Mouse (Mus musculus): ENCODE measurements around the gene Myo9b.

Myo9b gene

DNA sequence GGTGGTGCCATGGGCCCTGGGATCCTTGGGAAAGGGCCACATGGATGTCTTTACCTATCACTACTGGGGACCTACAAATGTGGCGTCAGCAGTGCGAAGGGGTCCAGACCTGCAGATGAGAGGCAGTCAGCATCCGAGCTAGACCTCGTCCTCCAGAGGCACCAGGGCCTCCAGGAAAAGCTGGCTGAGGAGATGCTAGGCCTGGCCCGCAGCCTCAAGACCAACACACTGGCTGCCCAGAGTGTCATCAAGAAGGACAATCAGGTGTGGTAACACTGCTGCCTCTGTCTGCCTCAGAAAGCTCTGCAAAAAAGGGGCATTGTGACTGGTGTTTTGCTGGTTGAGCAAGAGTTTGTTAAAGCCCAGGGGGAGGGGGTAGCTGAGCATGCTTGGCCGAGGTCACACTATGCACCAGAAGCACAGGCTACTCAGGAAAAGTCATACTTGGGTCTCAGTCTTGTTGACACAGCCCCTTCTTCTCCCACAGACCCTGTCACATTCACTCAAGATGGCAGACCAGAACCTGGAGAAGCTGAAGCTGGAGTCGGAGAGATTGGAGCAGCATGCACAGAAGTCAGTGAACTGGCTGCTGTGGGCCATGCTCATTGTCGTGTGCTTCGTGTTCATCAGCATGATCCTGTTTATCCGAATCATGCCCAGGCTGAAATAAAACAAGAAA lies 96.7 kb downstream of the Myo9b start:
- DNase-seq: no peak

- DNase-seq: no peak
Measured at GRCm38 (mm10) chr8:71370711-71371235, 98.3 kb downstream of the Myo9b start.

GRCm38 (mm10) chr8:71371236-71371848 lies 98.8 kb downstream of the Myo9b start, which contains the start of gene Ocel1:
Gene Ocel1 (plus strand): TSS chr8:71371298.
- DNase-seq: peak; percentile 98 to 99

DNA sequence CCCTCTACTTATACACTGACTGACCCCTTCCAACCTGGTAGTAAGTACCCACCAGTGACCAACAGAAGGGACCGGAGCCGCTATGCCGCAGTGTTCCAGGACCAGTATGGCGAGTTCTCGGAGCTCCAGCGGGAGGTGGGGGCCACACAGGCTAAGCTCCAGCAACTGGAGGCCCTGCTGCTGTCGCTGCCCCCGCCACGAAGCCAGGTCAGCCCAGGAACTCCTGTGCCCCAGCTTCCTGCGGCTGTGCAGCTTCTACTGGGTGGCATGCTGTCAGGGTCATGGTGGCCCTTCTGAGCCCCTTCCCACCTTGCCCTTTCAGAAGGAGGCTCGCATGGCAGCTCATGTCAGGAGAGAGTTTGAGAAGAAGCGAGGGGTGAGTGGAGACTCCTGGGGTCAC lies 99.9 kb downstream of the Myo9b start:
- no peak for DNase-seq

GRCm38 (mm10) chr8:71373000-71373399 lies 100.5 kb downstream of the Myo9b start:
- DNase-seq: no peak

DNA sequence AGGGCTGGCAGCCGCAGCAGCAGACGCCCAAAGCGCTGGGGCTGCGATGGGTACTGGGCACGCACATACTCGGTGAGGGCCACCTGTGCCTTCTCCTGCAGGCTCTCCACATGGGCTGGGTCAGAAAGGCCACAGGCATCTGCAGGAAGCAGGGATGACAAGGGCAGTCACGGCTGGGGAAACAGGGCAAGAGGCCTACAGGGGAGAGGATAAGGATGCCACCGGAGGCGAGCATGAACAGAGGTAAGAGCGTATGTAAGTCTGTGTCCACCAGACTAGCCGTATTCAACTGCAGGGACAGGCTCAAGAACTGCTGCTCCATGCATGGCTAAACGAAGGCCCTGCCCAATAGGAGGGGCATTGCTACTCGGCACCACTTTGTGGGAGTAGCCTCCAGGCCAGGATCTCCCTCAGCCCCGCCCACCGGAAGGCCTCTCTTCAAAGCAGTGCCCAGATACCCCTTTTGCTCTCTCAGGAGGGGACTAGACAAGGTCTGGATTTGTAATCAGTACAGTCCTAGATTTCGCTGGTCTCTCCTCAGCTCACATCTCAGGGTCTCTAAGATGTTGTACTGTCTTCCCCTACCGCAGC lies 102.2 kb downstream of the Myo9b start:
- DNase-seq: no peak

DNA sequence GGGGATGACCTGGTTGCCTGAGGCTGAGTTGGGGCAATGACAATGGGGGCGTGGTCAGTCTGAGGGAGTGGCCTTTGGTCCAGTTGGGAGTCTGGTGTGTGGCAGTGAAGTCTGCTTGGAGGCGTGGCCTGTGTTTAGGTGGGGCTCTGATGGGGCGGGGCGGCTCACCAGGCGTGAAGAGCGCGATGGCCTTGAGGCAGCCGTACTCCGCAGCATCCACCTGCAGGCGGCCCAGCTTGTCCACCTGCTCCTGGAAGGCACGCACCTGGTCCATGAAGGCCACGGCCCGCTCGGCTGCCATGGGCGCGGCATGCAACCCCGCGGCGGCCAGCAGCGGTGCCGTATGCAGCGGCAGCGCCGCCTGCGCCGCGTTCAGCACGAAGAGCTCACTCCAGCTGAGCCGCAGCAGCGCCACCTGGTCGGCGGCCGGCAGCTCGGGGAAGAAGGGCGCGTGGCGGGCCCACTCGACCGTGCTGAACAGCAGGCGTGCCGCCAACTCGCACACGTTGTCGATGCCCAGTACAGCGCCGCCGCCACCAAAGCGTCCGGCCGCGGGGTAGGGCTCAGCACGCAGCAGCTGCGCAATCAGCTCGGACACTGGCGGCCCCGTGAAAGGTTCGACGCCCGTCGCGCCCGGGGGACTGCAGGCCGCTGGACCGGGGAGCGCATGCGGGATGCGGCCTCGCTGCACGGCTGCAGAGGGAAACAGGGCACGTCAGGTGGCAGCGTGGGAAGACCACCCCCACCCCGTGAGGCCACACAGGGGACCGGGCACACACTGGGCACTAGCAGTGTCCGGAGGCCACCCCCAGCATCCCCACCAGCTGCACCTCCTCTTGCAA lies 103.3 kb downstream of the Myo9b start:
- peak; percentile 64 to 67 for DNase-seq

DNA sequence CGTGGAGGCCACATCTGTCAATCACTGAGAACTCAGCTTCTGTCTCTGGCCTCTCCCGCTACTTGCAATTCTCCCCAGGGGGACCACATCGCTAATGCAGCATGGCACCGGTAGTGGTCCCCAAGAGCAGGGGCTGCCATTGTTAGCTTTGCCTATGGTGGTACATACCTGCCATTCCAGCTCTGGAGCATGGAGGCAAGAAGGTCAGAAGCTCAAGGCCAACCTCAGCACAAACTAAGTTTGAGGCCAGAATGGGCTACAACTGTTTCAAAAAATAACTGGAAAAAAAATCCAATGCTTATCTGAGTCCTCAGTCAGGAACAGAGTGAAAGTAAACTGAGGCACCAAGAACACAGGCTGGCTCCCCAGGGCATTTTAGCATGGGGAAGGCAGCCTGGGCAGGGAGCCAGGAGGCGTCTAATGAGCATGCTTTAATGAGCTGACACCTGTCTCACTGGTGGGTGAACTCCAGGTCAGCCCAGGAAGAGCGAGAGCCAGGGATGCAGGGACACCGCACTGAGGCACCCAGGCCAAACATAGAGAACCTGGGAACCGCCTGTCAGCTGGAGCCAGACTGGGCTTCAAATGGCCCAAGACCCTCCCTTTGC lies 104.0 kb downstream of the Myo9b start:
- no peak for DNase-seq

GRCm38 (mm10) chr8:71379008-71379407 lies 106.5 kb downstream of the Myo9b start:
- DNase-seq: no peak

DNA sequence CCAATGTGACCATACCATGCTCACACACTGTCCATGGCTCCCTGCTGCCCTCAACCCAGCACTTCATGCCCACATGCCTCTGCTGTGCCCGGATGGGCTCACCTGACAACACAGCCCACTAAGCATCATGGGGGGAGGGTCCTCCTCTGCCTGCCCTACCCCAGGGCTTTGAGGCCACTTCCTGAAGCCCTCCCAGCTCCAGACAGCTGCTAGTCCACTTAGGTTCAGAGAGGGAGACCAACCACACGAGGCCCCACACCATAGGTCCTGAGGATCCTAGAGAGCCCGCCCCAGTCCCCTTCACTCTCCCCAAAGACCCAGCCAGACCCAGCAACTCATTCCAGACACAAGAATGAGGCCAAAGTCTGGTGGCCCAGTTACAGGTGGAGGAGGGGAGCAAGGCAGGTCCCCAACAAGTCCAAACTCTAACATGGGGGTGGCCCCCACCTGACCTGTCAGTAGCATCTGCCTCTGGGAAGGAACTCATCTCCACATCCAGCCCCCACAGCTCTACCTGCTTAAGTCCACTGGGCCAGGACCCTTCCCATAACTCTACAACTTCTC lies 107.1 kb downstream of the Myo9b start:
- no peak for DNase-seq

DNA sequence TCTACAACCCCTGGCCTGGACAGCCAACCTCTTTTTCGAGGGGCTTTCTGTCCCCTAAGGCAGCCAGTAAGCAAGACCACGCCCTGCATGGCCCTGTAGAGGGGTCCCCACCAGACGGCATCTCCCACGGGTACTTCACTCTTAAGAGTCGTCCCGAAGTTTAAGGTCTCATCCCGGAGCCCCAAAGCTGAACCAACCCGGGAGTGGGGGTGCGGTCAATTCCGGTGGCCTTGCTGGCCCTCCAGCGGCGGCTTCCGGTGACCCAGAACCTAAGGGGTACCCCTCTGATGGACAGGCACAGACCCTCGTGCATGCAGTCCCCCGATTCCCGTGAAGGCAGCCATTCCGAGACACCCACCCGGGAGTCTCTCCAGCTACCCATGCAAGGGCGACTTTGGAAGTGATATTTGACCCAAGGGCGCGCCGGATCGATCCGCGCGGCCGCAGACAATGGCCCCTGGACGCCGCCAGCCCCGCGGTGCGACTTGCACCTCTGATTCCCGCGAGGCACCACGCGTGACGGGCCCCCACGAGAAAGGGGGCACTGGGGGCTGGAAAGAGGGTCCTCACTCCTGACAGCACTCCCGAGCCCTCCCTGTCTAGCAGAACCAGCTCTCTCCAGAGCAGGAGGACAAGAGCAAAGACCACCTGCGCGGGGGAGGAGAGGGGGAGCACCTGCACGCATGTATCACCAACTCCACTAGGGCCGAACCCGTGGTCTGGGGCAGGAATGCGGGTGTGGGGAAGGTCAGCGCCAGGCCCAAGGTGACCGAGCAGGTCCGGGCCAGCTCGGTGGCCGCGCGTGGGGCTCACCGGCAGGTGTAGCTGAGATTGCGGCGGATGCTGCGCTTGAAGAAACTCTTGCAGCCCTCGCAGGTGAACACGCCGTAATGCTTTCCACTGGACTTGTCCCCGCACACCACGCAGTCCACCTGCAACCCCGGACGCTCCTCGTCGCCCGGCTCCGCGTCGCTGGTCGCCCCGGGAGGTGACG lies 108.0 kb downstream of the Myo9b start:
- DNase-seq: no peak

DNA sequence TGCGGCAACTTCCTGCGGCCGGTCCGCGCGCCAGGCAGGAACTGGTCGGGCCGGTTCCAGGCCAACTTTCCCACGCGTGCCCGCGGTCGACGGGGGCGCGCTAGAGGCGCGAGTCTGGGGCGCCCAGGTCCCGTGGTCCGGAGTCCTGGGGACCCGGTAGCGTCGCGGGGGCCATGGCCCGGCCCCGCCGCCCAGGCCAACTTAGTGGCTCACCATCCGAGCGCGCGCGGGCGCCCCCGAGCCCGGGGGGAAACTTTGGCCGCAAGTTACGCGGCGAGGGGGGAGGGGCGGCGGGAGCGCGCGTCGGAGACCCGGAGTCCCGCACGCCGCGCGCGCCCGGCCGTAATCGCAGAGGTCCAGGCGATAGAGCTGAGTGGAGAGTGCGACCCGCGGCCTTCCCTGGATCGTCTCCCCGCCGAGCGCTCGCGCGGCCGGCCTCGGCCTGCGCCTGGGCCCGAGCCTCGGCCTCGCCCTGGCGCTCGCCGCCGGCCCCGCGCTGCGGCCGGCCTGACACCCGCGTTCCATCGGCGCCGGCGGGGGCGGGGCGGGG lies 109.0 kb downstream of the Myo9b start, which contains the start of gene Nr2f6:
Gene Nr2f6, minus strand, starts transcription at position 540 of the 550 bp plus-strand sequence.
- DNase-seq: peak in 1 of 2 experiments; percentile 50

GRCm38 (mm10) chr8:71381971-71382961 lies 109.8 kb downstream of the Myo9b start:
- DNase-seq: peak; percentile 72 to 79

DNA sequence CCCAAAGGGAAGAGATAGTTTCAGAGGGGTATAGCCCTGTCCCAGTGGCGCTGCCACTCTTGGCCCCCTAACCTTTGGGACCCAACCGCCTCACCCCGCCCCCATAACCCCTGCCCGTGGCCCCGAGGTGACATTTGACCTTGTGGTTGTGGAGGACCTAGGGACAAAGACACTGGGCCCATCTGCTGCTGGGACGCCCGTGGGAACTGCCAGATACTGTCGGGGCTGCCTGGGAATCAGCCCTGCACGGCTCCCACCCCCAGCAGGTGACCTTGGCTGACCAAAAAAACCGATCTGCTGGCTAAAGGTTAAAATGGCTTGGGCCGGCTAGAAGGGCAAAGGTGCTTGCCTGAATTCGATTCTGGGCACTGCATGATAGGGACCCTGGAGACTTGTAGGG lies 110.9 kb downstream of the Myo9b start:
- DNase-seq: no peak

DNA sequence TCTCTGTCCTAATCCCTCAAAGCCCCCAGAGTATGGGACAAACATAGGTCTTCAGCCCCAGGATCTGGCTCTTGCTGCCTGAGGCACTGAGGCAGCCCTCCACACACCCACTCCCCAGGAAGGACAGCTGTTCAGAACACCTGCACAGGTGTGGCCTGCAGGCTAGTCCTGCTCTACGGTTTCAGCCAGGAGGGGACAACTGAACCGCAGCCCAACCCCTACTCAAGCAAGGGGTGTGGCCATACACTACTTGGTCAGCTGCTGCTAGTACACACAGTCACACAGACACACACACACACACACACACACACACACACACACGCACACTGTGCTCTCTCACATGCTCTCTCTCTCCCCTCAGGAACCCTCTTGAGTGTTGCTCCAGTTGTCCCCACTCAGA lies 111.3 kb downstream of the Myo9b start:
- no peak for DNase-seq

DNA sequence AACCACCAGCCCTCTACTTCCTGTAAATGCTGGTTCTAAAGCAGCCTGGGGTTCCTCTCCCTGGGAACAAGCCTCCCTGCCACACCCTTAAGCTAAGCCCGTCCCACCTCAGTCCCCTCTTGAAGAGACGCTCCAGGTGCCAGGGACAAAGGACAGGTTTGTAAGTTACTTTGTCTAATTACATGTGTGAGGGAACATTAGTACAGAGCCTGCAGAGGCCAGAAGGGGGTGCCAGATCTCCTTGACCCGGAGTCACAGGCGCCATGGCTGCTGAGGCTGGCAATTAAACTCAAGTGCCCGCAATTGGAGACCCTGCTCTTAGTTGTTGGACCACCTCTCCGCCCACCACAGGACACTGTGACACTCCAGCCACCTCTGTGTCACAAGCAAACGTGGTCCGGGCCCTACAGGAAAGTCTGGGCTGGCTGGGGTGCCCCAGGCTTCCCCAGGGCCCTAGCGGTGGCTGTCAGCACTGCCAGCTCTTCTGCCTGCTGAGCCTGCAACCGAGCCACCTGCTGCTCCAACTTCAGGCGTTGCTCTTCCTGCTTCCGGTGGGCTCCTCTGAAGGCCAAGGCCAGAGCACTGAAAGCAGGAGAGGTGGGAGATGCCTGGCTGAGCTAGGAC lies 112.8 kb downstream of the Myo9b start:
- DNase-seq: no peak

- no peak for DNase-seq
Measured at GRCm38 (mm10) chr8:71388267-71388666, 115.8 kb downstream of the Myo9b start.

DNA sequence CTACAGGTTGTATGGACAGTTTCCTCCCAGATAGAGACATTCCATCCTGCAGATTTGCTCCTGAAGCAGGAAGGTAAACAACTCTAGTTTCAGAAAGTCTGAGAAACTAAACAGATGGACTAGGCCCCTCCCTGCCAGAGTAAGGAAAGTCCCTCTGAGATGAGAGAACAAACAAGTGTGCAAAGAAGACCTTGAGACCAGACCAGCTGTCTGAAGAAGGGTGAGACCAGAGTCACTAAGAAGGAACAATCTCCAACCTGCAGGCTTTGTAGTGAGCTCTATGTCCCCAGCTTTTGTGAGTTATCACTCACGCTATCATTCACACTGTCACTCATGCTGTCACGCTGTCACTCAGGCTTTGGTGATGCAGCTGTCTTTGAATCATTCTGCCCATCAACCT lies 119.2 kb downstream of the Myo9b start:
- DNase-seq: no peak

GRCm38 (mm10) chr8:71392391-71392790 lies 119.9 kb downstream of the Myo9b start:
- no peak for DNase-seq

Measured in B cell, adult 2 months (primary cell).